Mouse (Mus musculus) MEL (cell line): ENCODE data around the gene Nek9. TPM values are rescaled to one million over a fixed set of nuclear protein-coding genes. Genes with fewer than 3 reads are reported as not detected.

Experiments
- DNase-seq: peaks from one replicate; pipeline ENCODE4 v3.0.0; 2011; ENCODE audit warnings: low read depth, low spot score
- H3K27ac ChIP-seq: 2 replicates; pipeline ENCODE4 v1.5.1; 2012; ENCODE audit warnings: low read depth, mild to moderate bottlenecking, control low read depth, low read length, moderate library complexity; ENCODE audit not compliant: control insufficient read depth
- H3K27me3 ChIP-seq, 2 experiments: fragments of 150-350 bp in 1 of 2; sonication (generic) in 1 of 2; 2 replicates each; pipeline ENCODE4 v1.6.1; 2012; ENCODE audit warnings: low read length in 2 of 2, mild to moderate bottlenecking in 2 of 2, improper control_type of control experiment in 1 of 2, moderate library complexity in 1 of 2; ENCODE audit not compliant: insufficient read depth in 2 of 2, control insufficient read depth in 1 of 2
- H3K36me3 ChIP-seq, 2 experiments: 2 replicates each; pipeline ENCODE4 v1.6.1; 2012 to 2014; ENCODE audit warnings: low read length in 2 of 2, improper control_type of control experiment in 1 of 2, inconsistent platforms in 1 of 2, mild to moderate bottlenecking in 1 of 2; ENCODE audit not compliant: insufficient read depth in 2 of 2, control insufficient read depth in 1 of 2
- H3K4me1 ChIP-seq, 2 experiments: fragments of 150-350 bp in 1 of 2; sonication (generic) in 1 of 2; 2 replicates each; pipeline ENCODE4 v1.6.1; 2012; ENCODE audit warnings: low read length in 2 of 2, improper control_type of control experiment in 1 of 2, mild to moderate bottlenecking in 1 of 2; ENCODE audit not compliant: insufficient read depth in 2 of 2, control insufficient read depth in 1 of 2
- H3K4me3 ChIP-seq, 2 experiments: fragments of 150-350 bp in 1 of 2; sonication (generic) in 1 of 2; 2 replicates each; pipeline ENCODE4 v1.5.1; 2012; ENCODE audit warnings: low read depth in 2 of 2, low read length in 2 of 2, mild to moderate bottlenecking in 2 of 2, moderate library complexity in 2 of 2, control low read depth in 1 of 2, improper control_type of control experiment in 1 of 2; ENCODE audit not compliant: control insufficient read depth in 1 of 2, insufficient read depth in 1 of 2
- H3K79me2 ChIP-seq: 2 replicates; pipeline ENCODE4 v1.6.1; 2012; ENCODE audit warnings: mild to moderate bottlenecking, low read length, moderate library complexity; ENCODE audit not compliant: control insufficient read depth, poor library complexity, insufficient read depth
- H3K9ac ChIP-seq: 2 replicates; pipeline ENCODE4 v1.6.1; 2012; ENCODE audit warnings: low read depth, mild to moderate bottlenecking, control low read depth, low read length, moderate library complexity; ENCODE audit not compliant: control insufficient read depth, poor library complexity, severe bottlenecking
- H3K9me3 ChIP-seq: fragments of 150-350 bp; sonication (generic); replicated peaks from 2 replicates; pipeline ENCODE4 v1.6.1; 2012; ENCODE audit warnings: mild to moderate bottlenecking, low read length, improper control_type of control experiment, moderate library complexity; ENCODE audit not compliant: insufficient read depth
- CHD2 ChIP-seq: IDR thresholded peaks from 2 replicates; pipeline ENCODE4 v1.6.1; 2011; ENCODE audit warnings: low read length, improper control_type of control experiment
- CTCF ChIP-seq, 3 experiments: IDR thresholded peaks in 2 of 3; conservative IDR thresholded peaks in 1 of 3; 2 replicates each; pipeline ENCODE4 v1.5.1; 2011 to 2012; ENCODE audit warnings: low read length in 3 of 3, low read depth in 2 of 3, mild to moderate bottlenecking in 2 of 3, improper control_type of control experiment in 1 of 3, inconsistent platforms in 1 of 3, mixed read lengths in 1 of 3, moderate library complexity in 1 of 3; ENCODE audit not compliant: control insufficient read depth in 1 of 3, insufficient read depth in 1 of 3, poor library complexity in 1 of 3, severe bottlenecking in 1 of 3
- E2F4 ChIP-seq: IDR thresholded peaks from 2 replicates; pipeline ENCODE4 v1.6.1; 2011; ENCODE audit warnings: low read depth, low read length, improper control_type of control experiment, borderline replicate concordance
- EP300 ChIP-seq, 2 experiments: IDR thresholded peaks; 2 replicates each; pipeline ENCODE4 v1.6.1; 2011; ENCODE audit warnings: improper control_type of control experiment in 2 of 2, low read length in 2 of 2, low read depth in 1 of 2, mild to moderate bottlenecking in 1 of 2
- ETS1 ChIP-seq: IDR thresholded peaks from 2 replicates; pipeline ENCODE4 v1.6.1; 2012; ENCODE audit warnings: low read depth, mild to moderate bottlenecking, inconsistent platforms, low read length, improper control_type of control experiment, moderate library complexity
- GABPA ChIP-seq: IDR thresholded peaks from 2 replicates; pipeline ENCODE4 v1.6.1; 2012; ENCODE audit warnings: low read depth, mild to moderate bottlenecking, inconsistent platforms, low read length, improper control_type of control experiment, moderate library complexity
- GATA1 ChIP-seq: IDR thresholded peaks from 2 replicates; pipeline ENCODE4 v1.6.1; 2011; ENCODE audit warnings: low read depth, low read length, improper control_type of control experiment
- HCFC1 ChIP-seq: IDR thresholded peaks from 2 replicates; pipeline ENCODE4 v1.6.1; 2012; ENCODE audit warnings: low read depth, mild to moderate bottlenecking, inconsistent platforms, low read length, improper control_type of control experiment, moderate library complexity
- JUND ChIP-seq: IDR thresholded peaks from 2 replicates; pipeline ENCODE4 v1.6.1; 2011; ENCODE audit warnings: low read depth, mild to moderate bottlenecking, improper control_type of control experiment, low read length
- MAFK ChIP-seq: IDR thresholded peaks from 2 replicates; pipeline ENCODE4 v1.6.1; 2011; ENCODE audit warnings: low read depth, mild to moderate bottlenecking, low read length, improper control_type of control experiment, borderline replicate concordance
- MAX ChIP-seq: IDR thresholded peaks from 2 replicates; pipeline ENCODE4 v1.6.1; 2011; ENCODE audit warnings: low read length, improper control_type of control experiment
- MAZ ChIP-seq: IDR thresholded peaks from 2 replicates; pipeline ENCODE4 v1.6.1; 2012; ENCODE audit warnings: low read depth, mild to moderate bottlenecking, inconsistent platforms, low read length, improper control_type of control experiment
- MEF2A ChIP-seq: IDR thresholded peaks from 2 replicates; pipeline ENCODE4 v1.6.1; 2014; ENCODE audit warnings: low read depth, mild to moderate bottlenecking, inconsistent platforms, low read length, improper control_type of control experiment; ENCODE audit not compliant: poor library complexity, insufficient replicate concordance, severe bottlenecking; ENCODE audit errors: extremely low read depth
- MXI1 ChIP-seq: IDR thresholded peaks from 2 replicates; pipeline ENCODE4 v1.6.1; 2011; ENCODE audit warnings: mild to moderate bottlenecking, low read depth, low read length, improper control_type of control experiment
- MYC ChIP-seq: IDR thresholded peaks from 2 replicates; pipeline ENCODE4 v1.6.1; 2011; ENCODE audit warnings: low read depth, mild to moderate bottlenecking, low read length, improper control_type of control experiment, moderate library complexity
- NELFE ChIP-seq: IDR thresholded peaks from 2 replicates; pipeline ENCODE4 v1.6.1; 2011; ENCODE audit warnings: low read depth, low read length, improper control_type of control experiment
- NRF1 ChIP-seq: IDR thresholded peaks from 2 replicates; pipeline ENCODE4 v1.6.1; 2014; ENCODE audit warnings: low read depth, mild to moderate bottlenecking, inconsistent platforms, low read length, improper control_type of control experiment, moderate library complexity; ENCODE audit not compliant: poor library complexity, insufficient read depth, severe bottlenecking
- POLR2A ChIP-seq, 2 experiments: IDR thresholded peaks; 2 replicates each; pipeline ENCODE4 v1.6.1; 2011 to 2012; ENCODE audit warnings: low read length in 2 of 2, mild to moderate bottlenecking in 2 of 2, control low read depth in 1 of 2, improper control_type of control experiment in 1 of 2, low read depth in 1 of 2, moderate library complexity in 1 of 2; ENCODE audit not compliant: control insufficient read depth in 1 of 2, insufficient read depth in 1 of 2, poor library complexity in 1 of 2
- POLR2AphosphoS2 ChIP-seq: IDR thresholded peaks from 2 replicates; pipeline ENCODE4 v1.6.1; 2011; ENCODE audit warnings: low read length, improper control_type of control experiment
- POLR2AphosphoS5 ChIP-seq: IDR thresholded peaks from 2 replicates; pipeline ENCODE4 v1.6.1; 2012; ENCODE audit warnings: low read depth, borderline replicate concordance, mild to moderate bottlenecking, inconsistent platforms, low read length, moderate library complexity, mixed read lengths
- RAD21 ChIP-seq: IDR thresholded peaks from 2 replicates; pipeline ENCODE4 v1.6.1; 2011; ENCODE audit warnings: mild to moderate bottlenecking, low read depth, low read length, improper control_type of control experiment
- RCOR1 ChIP-seq: IDR thresholded peaks from 2 replicates; pipeline ENCODE4 v1.6.1; 2012; ENCODE audit warnings: low read depth, mild to moderate bottlenecking, inconsistent platforms, low read length, improper control_type of control experiment
- SIN3A ChIP-seq: IDR thresholded peaks from 2 replicates; pipeline ENCODE4 v1.6.1; 2012; ENCODE audit warnings: low read length, improper control_type of control experiment, inconsistent platforms
- SMC3 ChIP-seq: IDR thresholded peaks from 2 replicates; pipeline ENCODE4 v1.6.1; 2011; ENCODE audit warnings: low read depth, low read length, improper control_type of control experiment
- TAL1 ChIP-seq: IDR thresholded peaks from 2 replicates; pipeline ENCODE4 v1.6.1; 2012; ENCODE audit warnings: mild to moderate bottlenecking, inconsistent platforms, low read length, moderate library complexity, mixed read lengths
- TBP ChIP-seq: IDR thresholded peaks from 2 replicates; pipeline ENCODE4 v1.8.0; 2011; ENCODE audit warnings: low read depth, low read length, improper control_type of control experiment
- TCF12 ChIP-seq: IDR thresholded peaks from 2 replicates; pipeline ENCODE4 v1.6.1; 2014; ENCODE audit warnings: low read depth, mild to moderate bottlenecking, inconsistent platforms, low read length, improper control_type of control experiment, moderate library complexity
- UBTF ChIP-seq: IDR thresholded peaks from 2 replicates; pipeline ENCODE4 v1.6.1; 2012; ENCODE audit warnings: low read depth, mild to moderate bottlenecking, inconsistent platforms, low read length, improper control_type of control experiment, moderate library complexity, borderline replicate concordance; ENCODE audit not compliant: insufficient read depth
- USF1 ChIP-seq: IDR thresholded peaks from 2 replicates; pipeline ENCODE4 v1.6.1; 2014; ENCODE audit warnings: low read depth, mild to moderate bottlenecking, inconsistent platforms, low read length, improper control_type of control experiment, moderate library complexity
- ZC3H11A ChIP-seq: IDR thresholded peaks from 2 replicates; pipeline ENCODE4 v1.6.1; 2012; ENCODE audit warnings: low read depth, mild to moderate bottlenecking, inconsistent platforms, low read length, improper control_type of control experiment
- ZMIZ1 ChIP-seq: IDR thresholded peaks from 2 replicates; pipeline ENCODE4 v1.6.1; 2012; ENCODE audit warnings: low read depth, mild to moderate bottlenecking, inconsistent platforms, low read length, improper control_type of control experiment, moderate library complexity
- polyA plus RNA-seq, 2 experiments: library from polyadenylated mRNA; stranded (reverse) in 1 of 2; unstranded in 1 of 2; fragments of >175 nt in 1 of 2; fragments of >200 nt in 1 of 2; gene quantifications; 2 replicates each; pipeline versions ENCODE4 v1.2.1 to v1.2.4; 2012; ENCODE audit warnings: low replicate concordance in 2 of 2, low read depth in 1 of 2; ENCODE audit not compliant: insufficient read length in 2 of 2, insufficient read depth in 1 of 2, missing spikeins in 1 of 2
- total RNA-seq: library from RNA; depleted of rRNA; stranded (reverse); fragments of 300-350 nt; gene quantifications from 2 replicates; pipeline ENCODE4 v1.2.3, GENCODE M21; 2012

The Nek9 gene
- total and polyA plus RNA-seq, 3 experiments: 23.4 to 32.2 TPM; not detected in 1

DNA sequence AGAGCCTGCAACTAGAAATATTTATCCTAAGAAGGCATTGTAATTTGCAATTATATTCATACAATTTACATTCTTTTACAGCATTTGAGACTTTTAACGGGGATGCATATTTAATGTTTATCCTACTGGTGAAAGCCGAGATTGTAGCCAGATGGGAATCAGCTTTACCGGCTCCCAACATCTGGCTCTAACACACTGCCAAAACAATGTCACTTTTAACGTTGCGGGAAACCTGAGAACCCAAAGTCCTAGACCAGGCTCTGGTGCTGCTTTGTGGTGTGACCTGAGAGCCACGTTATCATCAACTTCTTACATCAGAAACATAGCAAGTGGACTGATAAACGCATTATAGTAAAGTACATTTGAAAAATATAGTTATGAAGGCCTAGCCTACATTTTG, 74.2 kb downstream of the Nek9 start:
- Histone ChIP-seq H3K9me3 (no peaks in the 10 kb centered on the region), H3K4me3 (no peak overlapping the region)
- TF ChIP-seq GATA1 (no peak), SIN3A (0 out of 2 replicates have a peak, but pooled peaks have one; percentile 4)
- TF ChIP-seq, all 39 proteins: peak for 1
- no peak for DNase-seq
- H3K79me2 ChIP-seq: no peaks in the 10 kb centered on the region
- H3K9ac ChIP-seq: no peak overlapping the region
- peaks cover 15 to 16% of the 10 kb centered on the region in 2 experiments for H3K4me1 ChIP-seq
- H3K27me3 ChIP-seq: no peaks in the 10 kb centered on the region
- peaks cover 0 to 15% of the 10 kb centered on the region in 2 experiments; a peak in 2 of 4 replicates for H3K36me3 ChIP-seq
- no peak overlapping the region for H3K27ac ChIP-seq

- H3K4me1 ChIP-seq: peaks cover 15 to 16% of the 10 kb centered on the region in 2 experiments
- H3K79me2 ChIP-seq: no peaks in the 10 kb centered on the region
- H3K36me3 ChIP-seq: peaks cover 0 to 15% of the 10 kb centered on the region in 2 experiments; a peak in 2 of 4 replicates
- H3K27ac ChIP-seq: no peak overlapping the region
- TF ChIP-seq NRF1: no peak
- no peak for TF ChIP-seq SMC3
- no peak for TF ChIP-seq POLR2AphosphoS5
- TF ChIP-seq RCOR1: no peak
- no peak for TF ChIP-seq MXI1
- TF ChIP-seq USF1: no peak
- TF ChIP-seq MAZ: no peak
- no peak for TF ChIP-seq ZC3H11A
- TF ChIP-seq UBTF: no peak
- no peak for TF ChIP-seq TAL1
- no peak for TF ChIP-seq MYC
- no peak for TF ChIP-seq JUND
- TF ChIP-seq GATA1: 0 out of 2 replicates have a peak, but pooled peaks have one; percentile 17
- TF ChIP-seq POLR2A (IDR thresholded peaks at IDR 0.05; ENCODE audit: control insufficient read depth in 1 of 2, insufficient read depth in 1 of 2, low read depth in 1 of 2, low read length in 2 of 2, poor library complexity in 1 of 2): no peak
- peak; percentile 7 to 54; a peak in 1 of 4 replicates for TF ChIP-seq EP300 (IDR thresholded peaks at IDR 0.05; ENCODE audit: low read depth in 1 of 2, low read length in 2 of 2)
- TF ChIP-seq POLR2AphosphoS2: no peak
- TF ChIP-seq SIN3A: 0 out of 2 replicates have a peak, but pooled peaks have one; percentile 23
- no peak for TF ChIP-seq NELFE
- no peak for TF ChIP-seq HCFC1
- no peak for TF ChIP-seq E2F4
- TF ChIP-seq RAD21: no peak
- TF ChIP-seq MAX: no peak
- 0 out of 2 replicates have a peak, but pooled peaks have one; percentile 22 for TF ChIP-seq ETS1
- TF ChIP-seq GABPA: no peak
- no peak for TF ChIP-seq MAFK
- no peak for TF ChIP-seq TBP
- TF ChIP-seq TCF12: no peak
- TF ChIP-seq CTCF (IDR thresholded peaks at IDR 0.05 in 2 of 3, conservative IDR thresholded peaks at IDR 0.05 in 1 of 3; ENCODE audit: control insufficient read depth in 1 of 3, insufficient read depth in 1 of 3, low read depth in 2 of 3, low read length in 3 of 3, poor library complexity in 1 of 3, severe bottlenecking in 1 of 3): no peak
- TF ChIP-seq CHD2: no peak
- no peak for TF ChIP-seq ZMIZ1
- TF ChIP-seq MEF2A: no peak
- H3K9me3 ChIP-seq: no peaks in the 10 kb centered on the region
- no peaks in the 10 kb centered on the region for H3K27me3 ChIP-seq
- no peak overlapping the region for H3K4me3 ChIP-seq
- DNase-seq: peak; percentile 57
- no peak overlapping the region for H3K9ac ChIP-seq
Observed at GRCm38 (mm10) chr12:85264531-85264930, 74.6 kb downstream of the Nek9 start.
